Mouse (Mus musculus) liver, embryonic 12.5 days (tissue): ENCODE data around the gene Pigk. TPM values are rescaled to one million over a fixed set of nuclear protein-coding genes. Genes with fewer than 3 reads are reported as not detected.
A peak's percentile ranks its signal among the peaks of the same experiment; 100 is the strongest.

Experiments used
- ATAC-seq: fragments of 200-750 bp; cut with Nextera tagmentation; 2 replicates; pipeline ENCODE4 v1.8.0; 2017; ENCODE audit warnings: moderate number of reproducible peaks, mild to moderate bottlenecking, moderate library complexity
- H3K27ac ChIP-seq: fragments of 300-500 bp; sonication (generic); 2 replicates; pipeline ENCODE4 v1.5.1; 2016; ENCODE audit warnings: mild to moderate bottlenecking
- H3K27me3 ChIP-seq: fragments of 300-500 bp; sonication (generic); replicated peaks from 2 replicates; pipeline ENCODE4 v1.6.1; 2016; ENCODE audit warnings: mild to moderate bottlenecking, moderate library complexity
- H3K36me3 ChIP-seq: fragments of 300-500 bp; sonication (generic); 2 replicates; pipeline ENCODE4 v1.6.1; 2016; ENCODE audit warnings: mild to moderate bottlenecking, moderate library complexity
- H3K4me1 ChIP-seq: fragments of 300-500 bp; sonication (generic); 2 replicates; pipeline ENCODE4 v1.6.1; 2016
- H3K4me2 ChIP-seq: fragments of 300-500 bp; sonication (generic); 2 replicates; pipeline ENCODE4 v1.6.1; 2016; ENCODE audit warnings: mild to moderate bottlenecking, moderate library complexity
- H3K4me3 ChIP-seq: fragments of 300-500 bp; sonication (generic); 2 replicates; pipeline ENCODE4 v1.5.1; 2016; ENCODE audit warnings: mild to moderate bottlenecking, moderate library complexity
- H3K9ac ChIP-seq: fragments of 300-500 bp; sonication (generic); 2 replicates; pipeline ENCODE4 v1.6.1; 2016; ENCODE audit warnings: mild to moderate bottlenecking, moderate library complexity
- H3K9me3 ChIP-seq: fragments of 300-500 bp; sonication (generic); replicated peaks from 2 replicates; pipeline ENCODE4 v1.6.1; 2016; ENCODE audit warnings: mild to moderate bottlenecking, moderate library complexity
- WGBS: fragments of 180-500 bp; shearing (Covaris S2); methylation state at CpG from one replicate; pipeline ENCODE4 v1.1.7; 2016; ENCODE audit not compliant: insufficient replicate concordance; 5-methylcytosine and 5-hydroxymethylcytosine counted together
- polyA plus RNA-seq: library from polyadenylated mRNA; unstranded; fragments of >200 nt; fragmentation: Nextera tagmentation; extraction: Ambion mirVana; gene quantifications from 2 replicates; pipeline ENCODE4 v1.2.1, GENCODE M21; 2016

Gene Pigk
- polyA plus RNA-seq, 1 experiment from 2014 or later = 34.5 TPM

GRCm38 (mm10) chr3:152734100-152734499, 20.2 kb downstream of the Pigk start:
- Histone ChIP-seq H3K36me3 (peaks cover 7% of the 10 kb centered on the region; the same call in 1 of the 2 replicates), H3K9me3 (no peaks in the 10 kb centered on the region), H3K4me3 (no peak overlapping the region), H3K27ac (no peak overlapping the region), H3K9ac (no peak overlapping the region), H3K27me3 (no peaks in the 10 kb centered on the region), H3K4me1 (peaks cover 11% of the 10 kb centered on the region), H3K4me2 (no peak overlapping the region)
- ATAC-seq = peak; percentile 69
- 44% methylated on average over 11 of the region's 11 CpGs for WGBS

- Histone ChIP-seq H3K27ac (no peak overlapping the region), H3K36me3 (peaks cover 13% of the 10 kb centered on the region; the same call in 1 of the 2 replicates), H3K9me3 (no peaks in the 10 kb centered on the region), H3K4me2 (no peak overlapping the region), H3K27me3 (no peaks in the 10 kb centered on the region), H3K9ac (no peak overlapping the region), H3K4me3 (no peak overlapping the region), H3K4me1 (peaks cover 11% of the 10 kb centered on the region)
- 79% methylated on average over 10 of the region's 10 CpGs for WGBS
- no peak for ATAC-seq
Observed at GRCm38 (mm10) chr3:152735601-152736250, 21.8 kb downstream of the Pigk start.

DNA sequence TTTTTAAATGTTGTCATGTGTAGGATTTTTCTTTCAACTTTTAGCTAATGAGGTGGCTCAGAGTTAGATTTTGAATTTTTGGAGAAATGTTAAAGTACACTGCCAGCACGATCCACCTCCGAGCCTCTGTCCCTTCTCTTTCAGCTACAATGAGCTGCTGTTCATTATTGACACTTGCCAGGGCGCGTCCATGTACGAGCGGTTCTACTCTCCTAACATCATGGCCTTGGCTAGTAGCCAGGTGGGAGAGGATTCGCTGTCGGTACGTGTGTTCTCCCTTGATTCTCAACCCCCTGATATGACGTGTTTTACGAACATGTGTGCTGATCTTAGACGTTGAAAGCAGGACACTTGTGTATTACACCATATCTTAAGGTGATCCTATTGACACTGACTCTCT, 30.4 kb downstream of the Pigk start:
- 89% methylated on average over 12 of the region's 12 CpGs for WGBS
- Histone ChIP-seq H3K9ac (no peak overlapping the region), H3K4me3 (no peak overlapping the region), H3K4me2 (no peak overlapping the region), H3K4me1 (peaks cover 12% of the 10 kb centered on the region), H3K27ac (no peak overlapping the region), H3K36me3 (peaks cover 22% of the 10 kb centered on the region; the same call in 1 of the 2 replicates), H3K9me3 (no peaks in the 10 kb centered on the region), H3K27me3 (no peaks in the 10 kb centered on the region)
- no peak for ATAC-seq

DNA sequence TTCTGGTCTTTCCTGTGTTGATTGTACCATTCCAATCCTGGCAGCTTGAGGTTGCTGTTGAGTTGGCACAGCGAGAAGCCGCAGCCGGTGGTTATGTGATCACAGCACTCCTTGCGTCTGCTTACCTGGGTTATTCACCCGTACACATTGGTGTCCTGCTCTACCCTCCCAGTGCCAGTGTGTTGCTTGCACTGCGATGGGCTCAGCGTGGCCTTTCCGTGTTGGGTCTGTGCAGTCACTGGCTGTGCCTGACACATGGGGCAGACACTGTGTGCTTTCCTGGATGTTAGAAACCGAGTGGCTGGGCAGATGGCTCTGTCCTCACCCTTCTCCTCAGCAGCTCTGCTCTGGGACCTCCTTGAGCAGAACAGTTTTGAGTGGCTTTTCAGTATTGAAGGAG, 31.7 kb downstream of the Pigk start:
- H3K27me3 ChIP-seq = no peaks in the 10 kb centered on the region
- no peak for ATAC-seq
- H3K27ac ChIP-seq = no peak overlapping the region
- peaks cover 25% of the 10 kb centered on the region for H3K4me1 ChIP-seq
- H3K4me3 ChIP-seq = no peak overlapping the region
- WGBS = 88% methylated on average over 9 of the region's 9 CpGs
- no peaks in the 10 kb centered on the region for H3K9me3 ChIP-seq
- no peak overlapping the region for H3K9ac ChIP-seq
- H3K36me3 ChIP-seq = peaks cover 16% of the 10 kb centered on the region; the same call in 1 of the 2 replicates
- no peak overlapping the region for H3K4me2 ChIP-seq

DNA sequence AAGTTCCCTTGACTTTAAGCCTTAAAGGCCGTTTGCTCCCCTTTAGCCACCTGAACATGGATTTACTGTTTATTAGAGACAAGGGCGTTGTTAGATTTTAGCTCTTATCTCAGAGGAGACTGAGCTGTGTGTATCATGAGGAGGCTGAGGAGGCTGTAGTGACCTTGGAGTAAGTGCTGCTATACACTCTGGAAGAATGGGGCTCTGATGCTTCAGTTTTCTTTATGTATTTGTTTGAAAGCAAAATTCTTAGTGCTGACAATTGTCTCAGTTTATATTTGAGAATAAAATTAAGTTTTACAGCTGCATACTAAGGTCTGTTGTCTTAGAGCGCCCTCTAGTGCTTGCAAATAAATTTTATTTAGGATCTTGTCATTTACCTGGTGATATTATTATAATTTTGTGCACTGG, 35.6 kb downstream of the Pigk start:
- Histone ChIP-seq H3K4me1 (peaks cover 44% of the 10 kb centered on the region), H3K4me2 (peak overlapping the region; percentile 45), H3K4me3 (no peak overlapping the region), H3K9ac (no peak overlapping the region), H3K9me3 (peaks cover 6% of the 10 kb centered on the region; the same call in 1 of the 2 replicates), H3K27ac (peak overlapping the region; percentile 50; the same call in 1 of the 2 replicates), H3K36me3 (peaks cover 29% of the 10 kb centered on the region), H3K27me3 (no peaks in the 10 kb centered on the region)
- 10% methylated on average over 3 of the region's 3 CpGs for WGBS
- ATAC-seq = peak; percentile 88

DNA sequence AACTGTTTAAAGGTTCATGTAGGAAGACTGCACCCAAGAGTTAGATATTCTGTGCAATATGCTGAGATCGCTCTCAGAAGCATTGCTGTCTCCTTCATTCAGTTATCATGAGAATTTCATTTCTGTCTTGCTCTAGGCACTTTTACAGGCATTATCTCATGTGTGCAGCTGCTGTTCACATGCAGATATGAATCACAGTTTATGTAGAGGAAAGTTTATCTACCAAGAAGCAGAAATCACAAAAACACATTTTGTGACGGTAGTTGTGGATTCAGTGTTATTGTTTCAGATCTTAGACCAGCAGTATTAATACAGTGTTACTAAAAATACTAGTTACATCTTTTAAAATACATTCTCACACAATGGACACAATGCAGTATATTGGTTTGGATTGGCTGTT, 36.0 kb downstream of the Pigk start:
- peaks cover 46% of the 10 kb centered on the region for H3K4me1 ChIP-seq
- peaks cover 6% of the 10 kb centered on the region; the same call in 1 of the 2 replicates for H3K9me3 ChIP-seq
- peak overlapping the region; percentile 60; the same call in 1 of the 2 replicates for H3K27ac ChIP-seq
- H3K4me2 ChIP-seq = peak overlapping the region; percentile 45
- no peaks in the 10 kb centered on the region for H3K27me3 ChIP-seq
- 18% methylated on average over 2 of the region's 2 CpGs for WGBS
- ATAC-seq = peak; percentile 85
- no peak overlapping the region for H3K4me3 ChIP-seq
- H3K9ac ChIP-seq = no peak overlapping the region
- H3K36me3 ChIP-seq = peaks cover 27% of the 10 kb centered on the region

DNA sequence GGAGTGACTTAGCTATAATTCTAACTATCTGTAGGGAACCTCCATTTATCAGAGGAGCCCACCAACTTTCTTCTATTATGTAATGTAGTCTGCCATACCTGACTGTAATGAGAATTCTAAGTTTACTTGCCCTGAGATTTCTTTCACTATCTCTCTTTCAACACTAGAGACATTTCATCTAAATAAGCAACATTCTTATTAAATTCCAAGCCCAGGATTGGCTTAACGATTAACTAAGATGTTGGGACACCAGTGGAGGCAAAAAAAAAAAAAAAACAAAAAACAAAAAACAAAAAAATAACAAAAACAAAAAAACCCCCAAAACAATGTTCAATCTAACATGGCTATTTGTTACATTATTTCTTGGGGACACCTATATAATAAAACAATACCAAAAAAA, 39.0 kb downstream of the Pigk start:
- no peaks in the 10 kb centered on the region for H3K27me3 ChIP-seq
- 97% methylated on average over 1 of the region's 1 CpGs for WGBS
- no peak overlapping the region for H3K4me3 ChIP-seq
- H3K9me3 ChIP-seq = peaks cover 6% of the 10 kb centered on the region; the same call in 1 of the 2 replicates
- ATAC-seq = no peak
- H3K4me1 ChIP-seq = peaks cover 77% of the 10 kb centered on the region
- H3K36me3 ChIP-seq = peaks cover 15% of the 10 kb centered on the region
- no peak overlapping the region for H3K4me2 ChIP-seq
- no peak overlapping the region for H3K27ac ChIP-seq
- H3K9ac ChIP-seq = no peak overlapping the region

DNA sequence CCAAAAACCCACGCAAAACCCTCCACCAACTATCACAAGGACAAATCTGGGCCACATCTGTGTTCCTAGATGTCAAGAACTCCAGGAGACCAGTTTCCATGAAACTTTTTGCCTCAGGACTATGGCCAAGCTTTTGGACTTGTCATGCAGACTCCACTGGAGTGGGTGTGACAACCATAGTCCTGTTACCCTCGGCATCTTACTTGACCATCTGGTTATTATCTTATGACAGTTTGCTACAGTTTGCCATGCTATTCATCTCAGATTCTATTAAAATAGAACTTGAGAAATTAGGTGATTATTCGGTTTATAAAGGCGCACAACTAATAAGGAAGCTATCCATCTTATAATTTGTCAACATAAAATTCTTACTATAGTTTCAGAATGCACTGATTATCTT, 39.4 kb downstream of the Pigk start:
- Histone ChIP-seq H3K4me3 (no peak overlapping the region), H3K27ac (no peak overlapping the region), H3K27me3 (no peaks in the 10 kb centered on the region), H3K4me2 (no peak overlapping the region), H3K4me1 (peaks cover 78% of the 10 kb centered on the region), H3K9me3 (peaks cover 6% of the 10 kb centered on the region; the same call in 1 of the 2 replicates), H3K36me3 (peaks cover 15% of the 10 kb centered on the region), H3K9ac (no peak overlapping the region)
- no peak for ATAC-seq
- WGBS = 72% methylated on average over 4 of the region's 4 CpGs

DNA sequence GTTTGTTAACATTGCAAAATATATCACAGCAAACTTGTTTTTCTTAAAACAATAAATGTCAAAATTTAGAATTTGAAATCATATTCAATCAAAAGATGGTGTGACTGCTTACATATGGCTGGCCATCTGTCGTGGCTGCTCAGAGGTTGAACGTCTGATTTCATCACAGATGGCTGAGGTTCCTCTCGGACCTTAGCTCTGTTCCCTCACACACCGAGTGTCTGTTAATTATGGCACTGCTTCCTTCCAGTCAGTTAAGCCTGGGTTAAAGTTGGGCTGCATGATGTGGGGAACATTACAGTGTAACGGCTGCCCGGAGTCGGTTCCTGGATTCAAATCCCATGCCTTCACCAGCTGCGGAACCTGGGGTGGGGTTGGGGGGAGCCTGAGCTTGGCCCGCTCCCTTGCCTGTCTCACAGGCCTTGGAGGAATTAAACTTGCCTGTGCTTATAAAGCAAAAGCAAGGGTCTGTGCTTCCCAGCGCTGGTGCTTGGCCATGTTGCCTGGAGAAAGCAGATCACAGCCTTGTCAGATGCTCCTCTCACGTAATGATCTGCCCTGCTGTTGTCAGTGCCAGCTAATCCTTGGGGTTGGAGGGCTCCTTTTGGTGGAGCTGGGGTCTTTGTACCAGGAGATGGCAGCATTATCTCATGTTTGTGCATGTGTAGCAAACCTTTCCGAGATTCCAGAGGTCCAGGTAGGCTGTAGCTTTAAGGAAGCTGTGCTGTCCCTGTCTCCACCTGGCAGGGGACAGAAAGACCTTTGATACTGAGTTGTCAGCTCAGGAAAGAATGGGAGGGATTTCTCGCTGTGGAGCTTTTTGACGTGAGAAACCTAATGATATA, 40.2 kb downstream of the Pigk start:
- peak overlapping the region; percentile 58 for H3K27ac ChIP-seq
- H3K9ac ChIP-seq = no peak overlapping the region
- peaks cover 15% of the 10 kb centered on the region for H3K36me3 ChIP-seq
- H3K4me3 ChIP-seq = no peak overlapping the region
- H3K9me3 ChIP-seq = peaks cover 6% of the 10 kb centered on the region; the same call in 1 of the 2 replicates
- peaks cover 78% of the 10 kb centered on the region for H3K4me1 ChIP-seq
- H3K4me2 ChIP-seq = no peak overlapping the region
- no peak for ATAC-seq
- no peaks in the 10 kb centered on the region for H3K27me3 ChIP-seq
- 83% methylated on average over 14 of the region's 14 CpGs for WGBS

DNA sequence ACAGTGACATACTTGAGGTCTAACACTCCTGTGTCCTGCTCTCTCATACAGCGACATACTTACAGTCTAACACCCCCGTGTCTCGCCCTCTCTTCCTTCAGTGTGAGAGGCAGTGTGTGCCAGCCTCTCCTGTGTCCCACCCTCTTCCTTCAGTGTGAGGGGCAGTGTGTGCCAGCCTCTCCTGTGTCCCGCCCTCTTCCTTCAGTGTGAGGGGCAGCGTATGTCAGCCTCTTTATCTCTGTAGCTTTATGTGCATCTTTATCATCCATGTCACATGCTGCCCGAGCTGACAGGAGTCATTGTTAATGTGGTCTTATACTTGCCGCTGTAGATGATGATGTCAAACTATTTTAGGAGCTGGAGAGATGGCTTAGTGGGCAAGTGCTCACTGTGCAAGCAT, 41.6 kb downstream of the Pigk start:
- H3K9ac ChIP-seq = 0 out of 2 replicates have a peak overlapping the region, but pooled peaks have one; percentile 37
- peak; percentile 60 for ATAC-seq
- H3K4me1 ChIP-seq = peaks cover 75% of the 10 kb centered on the region
- H3K27me3 ChIP-seq = no peaks in the 10 kb centered on the region
- WGBS = 39% methylated on average over 7 of the region's 7 CpGs
- H3K9me3 ChIP-seq = peaks cover 6% of the 10 kb centered on the region; the same call in 1 of the 2 replicates
- H3K4me3 ChIP-seq = no peak overlapping the region
- H3K4me2 ChIP-seq = peak overlapping the region; percentile 42
- H3K27ac ChIP-seq = peak overlapping the region; percentile 74
- peaks cover 18% of the 10 kb centered on the region for H3K36me3 ChIP-seq

GRCm38 (mm10) chr3:152756896-152757295, 43.0 kb downstream of the Pigk start:
- H3K4me2 ChIP-seq = peak overlapping the region; percentile 59; the same call in 1 of the 2 replicates
- H3K9ac ChIP-seq = peak overlapping the region; percentile 61

More at GRCm38 (mm10) chr3:152756896-152757295, 43.0 kb downstream of the Pigk start:
- H3K9me3 ChIP-seq = peaks cover 6% of the 10 kb centered on the region; the same call in 1 of the 2 replicates
- H3K36me3 ChIP-seq = peaks cover 12% of the 10 kb centered on the region
- no peak for ATAC-seq
- peak overlapping the region; percentile 86 for H3K27ac ChIP-seq
- no peak overlapping the region for H3K4me3 ChIP-seq
- 64% methylated on average over 2 of the region's 2 CpGs for WGBS
- no peaks in the 10 kb centered on the region for H3K27me3 ChIP-seq
- peaks cover 80% of the 10 kb centered on the region for H3K4me1 ChIP-seq
